In genomic region chr17:78881878-78882304, GRCm38 (mm10) we compare ENCODE assay signal across 8 mouse cellular contexts. TPM values are rescaled to one million over a fixed set of nuclear protein-coding genes. Genes with fewer than 3 reads are reported as not detected.
DNase-seq lines count a peak whose midpoint lies in the region; ATAC-seq lines count a peak whose summit lies in the region.

No protein-coding gene starts in this region.

- peak; percentile 23 for DNase-seq in embryo, embryonic 10 days (ENCODE audit: low spot score)
- DNase-seq in embryo, embryonic 11 days = no peak
- DNase-seq in NIH3T3 (ENCODE audit: low read depth) = peak; percentile 35
- DNase-seq in large intestine, adult 2 months (ENCODE audit: low read depth, low spot score) = peak; percentile 14
- no peak for DNase-seq in midbrain, embryonic 10.5 days (ENCODE audit: low spot score)
- no peak for DNase-seq in ovary, postnatal 14 days (ENCODE audit: low spot score)

- no peaks in the 10 kb centered on the region for H3K27me3 ChIP-seq in midbrain, embryonic 10.5 days (ENCODE audit: low read depth, poor library complexity, severe bottlenecking)

- H3K4me3 ChIP-seq in midbrain, embryonic 10.5 days = peak overlapping the region; percentile 68

- peaks cover 17% of the 10 kb centered on the region for H3K4me1 ChIP-seq in midbrain, embryonic 10.5 days

- peak; percentile 56 for ATAC-seq in granulocyte monocyte progenitor cell, adult 5-6 weeks (replicated peaks; ENCODE audit: poor library complexity, severe bottlenecking)
- ATAC-seq in monocyte, adult 5-6 weeks (replicated peaks; ENCODE audit: insufficient number of reproducible peaks, low FRiP score, low TSS enrichment, poor library complexity, severe bottlenecking) = no peak

- H3K36me3 ChIP-seq in midbrain, embryonic 10.5 days = 0 out of 2 replicates have a peak, but pooled peaks cover 3% of the 10 kb centered on the region

- no peaks in the 10 kb centered on the region for H3K9me3 ChIP-seq in midbrain, embryonic 10.5 days (replicated peaks)

- peak overlapping the region; percentile 84 for H3K27ac ChIP-seq in midbrain, embryonic 10.5 days (replicated peaks)

- WGBS in large intestine, adult 2 months = 3% methylated on average over 6 of the region's 7 CpGs
- 9% methylated on average over 7 of the region's 7 CpGs for WGBS in midbrain, embryonic 10.5 days

RNA-seq across cellular contexts. Expression of gene Eif2ak2, which starts 0.5 kb away (rescaled TPM):
- total RNA-seq in granulocyte monocyte progenitor cell, adult 5-6 weeks (2014; fragmentation: Nextera tagmentation) = 22.9 and 31.6 TPM in 2 replicates
- 33.2 and 44.3 TPM in 2 replicates for total RNA-seq in granulocyte monocyte progenitor cell, adult 5-6 weeks (2017)
- polyA plus RNA-seq in large intestine, adult 2 months (2012; rRNA removed) = 3.0 and 10.5 TPM in 2 replicates
- polyA plus RNA-seq in midbrain, embryonic 10.5 days (2016; fragmentation: Nextera tagmentation; extraction: Ambion mirVana) = 4.6 and 5.9 TPM in 2 replicates
- 20.6 to 56.7 TPM (median 46.8 TPM) in 3 replicates for total RNA-seq in monocyte, adult 5-6 weeks (2017)

RNA-seq across cellular contexts. Expression of gene Sult6b1, which starts 24.9 kb away (rescaled TPM):
- not detected in 2 replicates for total RNA-seq in granulocyte monocyte progenitor cell, adult 5-6 weeks (2014; fragmentation: Nextera tagmentation)
- not detected in 2 replicates for total RNA-seq in granulocyte monocyte progenitor cell, adult 5-6 weeks (2017)
- not detected in 2 replicates for polyA plus RNA-seq in large intestine, adult 2 months (2012; rRNA removed)
- 0.10 TPM in 1 of 2 replicates, not detected in the other for polyA plus RNA-seq in midbrain, embryonic 10.5 days (2016; fragmentation: Nextera tagmentation; extraction: Ambion mirVana)
- total RNA-seq in monocyte, adult 5-6 weeks (2017) = not detected in 3 replicates

RNA-seq across cellular contexts. Expression of gene Cebpzos, which starts 34.4 kb away (rescaled TPM):
- 31.0 and 34.8 TPM in 2 replicates for total RNA-seq in granulocyte monocyte progenitor cell, adult 5-6 weeks (2014; fragmentation: Nextera tagmentation)
- 53.7 and 66.1 TPM in 2 replicates for total RNA-seq in granulocyte monocyte progenitor cell, adult 5-6 weeks (2017)
- 8.6 and 8.8 TPM in 2 replicates for polyA plus RNA-seq in large intestine, adult 2 months (2012; rRNA removed)
- polyA plus RNA-seq in midbrain, embryonic 10.5 days (2016; fragmentation: Nextera tagmentation; extraction: Ambion mirVana) = 111 and 116 TPM in 2 replicates
- total RNA-seq in monocyte, adult 5-6 weeks (2017) = 44.9 to 54.5 TPM (median 46.9 TPM) in 3 replicates

RNA-seq across cellular contexts. Expression of gene Gpatch11, which starts 46.5 kb away (rescaled TPM):
- total RNA-seq in granulocyte monocyte progenitor cell, adult 5-6 weeks (2014; fragmentation: Nextera tagmentation) = 11.1 and 12.5 TPM in 2 replicates
- 17.7 and 25.9 TPM in 2 replicates for total RNA-seq in granulocyte monocyte progenitor cell, adult 5-6 weeks (2017)
- polyA plus RNA-seq in large intestine, adult 2 months (2012; rRNA removed) = 6.2 TPM in 2 replicates
- polyA plus RNA-seq in midbrain, embryonic 10.5 days (2016; fragmentation: Nextera tagmentation; extraction: Ambion mirVana) = 35.7 and 38.7 TPM in 2 replicates
- total RNA-seq in monocyte, adult 5-6 weeks (2017) = 57.6 to 86.9 TPM (median 66.9 TPM) in 3 replicates

RNA-seq across cellular contexts. Expression of gene Heatr5b, which starts 46.7 kb away (rescaled TPM):
- total RNA-seq in granulocyte monocyte progenitor cell, adult 5-6 weeks (2014; fragmentation: Nextera tagmentation) = 20.3 and 21.0 TPM in 2 replicates
- total RNA-seq in granulocyte monocyte progenitor cell, adult 5-6 weeks (2017) = 16.0 and 19.7 TPM in 2 replicates
- polyA plus RNA-seq in large intestine, adult 2 months (2012; rRNA removed) = 10.1 and 15.8 TPM in 2 replicates
- polyA plus RNA-seq in midbrain, embryonic 10.5 days (2016; fragmentation: Nextera tagmentation; extraction: Ambion mirVana) = 12.5 and 17.3 TPM in 2 replicates
- 12.3 to 29.5 TPM (median 25.0 TPM) in 3 replicates for total RNA-seq in monocyte, adult 5-6 weeks (2017)

Comparison
In these comparisons a context has a peak if more than half of its experiments do, and no peak if none do; other contexts are left out.
1. DNase-seq: peak in embryo, embryonic 10 days (single experiment), NIH3T3 (single experiment) and large intestine, adult 2 months (single experiment); none in embryo, embryonic 11 days (single experiment), midbrain, embryonic 10.5 days (single experiment) and ovary, postnatal 14 days (single experiment).